Mouse (Mus musculus) spleen, adult 2 months (tissue): ENCODE measurements around the gene Ttc27. TPM values are rescaled to one million over a fixed set of nuclear protein-coding genes. Genes with fewer than 3 reads are reported as not detected.

Source experiments
- DNase-seq, 2 experiments: peaks; one replicate each; pipeline versions ENCODE4 v3.0.0 to v3.0.0-alpha.2; 2012 to 2021; ENCODE audit warnings: low spot score in 2 of 2, low read depth in 1 of 2
- H3K27ac ChIP-seq: fragments of 200-500 bp; 2 replicates; pipeline ENCODE4 v1.5.1; 2012; ENCODE audit warnings: low read length, inconsistent platforms; ENCODE audit not compliant: insufficient read depth
- H3K27me3 ChIP-seq: fragments of 200-500 bp; 2 replicates; pipeline ENCODE4 v1.6.1; 2012; ENCODE audit warnings: mild to moderate bottlenecking, moderate library complexity, low read length, inconsistent platforms; ENCODE audit not compliant: control insufficient read depth, insufficient read depth
- H3K36me3 ChIP-seq: fragments of 200-500 bp; 2 replicates; pipeline ENCODE4 v1.6.1; 2012; ENCODE audit warnings: mild to moderate bottlenecking, low read length, inconsistent platforms; ENCODE audit not compliant: control insufficient read depth, insufficient read depth
- H3K4me1 ChIP-seq: fragments of 200-500 bp; 2 replicates; pipeline ENCODE4 v1.6.1; 2011; ENCODE audit warnings: inconsistent platforms; ENCODE audit not compliant: control insufficient read depth, insufficient read depth, insufficient read length
- H3K4me3 ChIP-seq: fragments of 200-500 bp; 2 replicates; pipeline ENCODE4 v1.5.1; 2011; ENCODE audit warnings: mild to moderate bottlenecking, inconsistent platforms; ENCODE audit not compliant: insufficient read depth, insufficient read length; ENCODE audit errors: extremely low read depth
- CTCF ChIP-seq: fragments of 200-500 bp; IDR thresholded peaks from 2 replicates; pipeline ENCODE4 v1.5.1; 2011; ENCODE audit warnings: mild to moderate bottlenecking, inconsistent platforms; ENCODE audit not compliant: insufficient read depth, insufficient read length, insufficient replicate concordance; ENCODE audit errors: extremely low read depth
- POLR2A ChIP-seq: fragments of 200-500 bp; IDR thresholded peaks from 2 replicates; pipeline ENCODE4 v1.6.1; 2011; ENCODE audit warnings: low read depth, low read length, inconsistent platforms
- WGBS: fragments of 180-500 bp; shearing (Covaris S2); methylation state at CpG from one replicate; pipeline ENCODE4 v1.1.7; 2018; 5-methylcytosine and 5-hydroxymethylcytosine counted together
- polyA plus RNA-seq: library from polyadenylated mRNA; depleted of rRNA; stranded (reverse); fragments of >200 nt; gene quantifications from 2 replicates; pipeline ENCODE4 v1.2.3, GENCODE M21; 2012

The Ttc27 gene
- polyA plus RNA-seq, 1 experiment: 2.4 TPM

DNA sequence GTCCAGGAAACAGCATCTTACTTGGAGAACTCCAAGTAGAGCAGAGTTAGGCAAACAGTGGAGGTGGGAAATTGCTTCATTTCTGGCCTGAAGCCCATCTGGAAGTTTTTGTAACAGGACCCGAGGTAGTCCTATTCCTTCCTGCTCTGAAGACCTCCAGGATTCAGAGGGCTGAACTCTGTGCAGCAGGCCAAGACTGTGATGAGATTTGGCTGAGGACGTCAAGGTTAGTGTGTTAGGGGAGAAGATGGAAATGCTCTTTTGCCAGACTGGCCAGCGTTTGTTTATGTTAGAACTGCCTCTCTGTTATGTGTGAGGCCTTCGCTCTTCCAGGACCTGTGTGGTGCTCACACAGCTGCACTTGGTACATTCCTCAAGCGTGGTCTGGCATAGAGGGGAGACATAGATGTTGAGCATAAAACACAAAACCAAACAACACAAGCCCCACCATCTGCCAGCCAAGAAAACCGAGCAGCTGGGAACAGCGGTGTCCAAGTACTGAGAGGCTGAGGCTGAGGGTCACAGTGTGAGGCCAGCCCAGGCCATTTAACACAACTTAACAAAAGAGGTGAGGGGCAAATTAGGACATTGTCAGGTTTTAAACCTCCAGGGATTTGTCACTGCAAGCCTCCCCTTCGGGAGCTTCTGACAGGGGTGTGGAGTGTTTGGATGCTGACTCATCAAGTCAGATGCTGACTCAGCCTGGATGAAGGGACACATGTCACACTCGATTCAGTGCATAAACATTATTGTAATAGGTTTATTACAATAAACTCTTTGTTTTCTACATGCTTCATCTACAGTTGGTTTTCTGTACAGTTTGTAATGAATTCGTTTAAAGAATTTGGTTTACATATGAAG, 128.7 kb downstream of the Ttc27 start:
- Histone ChIP-seq H3K27ac (no peak overlapping the region), H3K4me1 (no peaks in the 10 kb centered on the region), H3K27me3 (no peaks in the 10 kb centered on the region), H3K36me3 (no peaks in the 10 kb centered on the region), H3K4me3 (no peak overlapping the region)
- TF ChIP-seq CTCF: no peak
- TF ChIP-seq POLR2A: no peak
- no peak for DNase-seq
- 87% methylated on average over 10 of the region's 10 CpGs for WGBS

DNA sequence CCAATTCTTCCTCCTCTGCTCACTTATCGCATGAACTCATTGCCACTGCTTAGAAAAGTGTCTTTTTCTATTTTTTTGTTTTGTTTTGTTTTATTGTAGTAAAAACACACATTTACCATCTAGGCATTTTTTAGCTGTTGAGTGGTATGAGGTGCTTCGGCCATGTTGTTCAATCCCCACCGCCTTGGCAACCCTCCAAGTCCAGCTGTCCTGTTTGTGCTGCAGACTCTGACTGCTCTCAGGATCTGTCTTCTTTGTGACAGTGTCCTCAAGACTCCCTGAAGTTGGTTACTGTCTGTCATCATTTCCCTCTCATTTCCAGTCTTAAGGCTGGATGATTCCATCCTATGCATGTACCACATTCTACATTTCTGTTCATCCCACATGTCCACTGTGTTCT, 132.7 kb downstream of the Ttc27 start:
- DNase-seq: no peak
- Histone ChIP-seq H3K4me1 (no peaks in the 10 kb centered on the region), H3K27ac (no peak overlapping the region), H3K27me3 (no peaks in the 10 kb centered on the region), H3K4me3 (no peak overlapping the region), H3K36me3 (no peaks in the 10 kb centered on the region)
- WGBS: 96% methylated on average over 3 of the region's 3 CpGs
- TF ChIP-seq POLR2A (no peak), CTCF (no peak)

DNA sequence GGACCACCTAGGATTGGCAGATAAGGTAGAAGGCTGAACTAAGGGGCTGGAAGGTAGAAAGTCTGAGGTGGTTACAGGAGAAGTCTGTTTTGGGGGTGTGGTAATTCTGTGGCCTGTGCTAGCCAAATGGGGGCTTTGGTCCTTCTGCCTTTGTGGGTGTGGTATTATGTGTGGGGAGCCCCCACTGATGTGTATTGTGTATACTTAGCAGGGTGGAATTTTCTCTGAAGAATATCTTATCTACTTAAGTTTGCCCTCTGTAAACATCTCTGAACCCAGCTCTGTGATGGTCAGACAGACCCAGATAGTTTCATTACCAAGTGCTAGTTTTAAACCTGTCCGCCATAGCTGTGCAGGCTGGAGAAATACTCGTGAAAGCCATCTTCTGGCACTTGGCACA, 141.8 kb downstream of the Ttc27 start:
- Histone ChIP-seq H3K27me3 (no peaks in the 10 kb centered on the region), H3K4me1 (no peaks in the 10 kb centered on the region), H3K27ac (no peak overlapping the region), H3K4me3 (no peak overlapping the region), H3K36me3 (peaks cover 10% of the 10 kb centered on the region)
- no peak for DNase-seq
- WGBS: 93% methylated on average over 2 of the region's 2 CpGs
- TF ChIP-seq POLR2A (no peak), CTCF (no peak)

DNA sequence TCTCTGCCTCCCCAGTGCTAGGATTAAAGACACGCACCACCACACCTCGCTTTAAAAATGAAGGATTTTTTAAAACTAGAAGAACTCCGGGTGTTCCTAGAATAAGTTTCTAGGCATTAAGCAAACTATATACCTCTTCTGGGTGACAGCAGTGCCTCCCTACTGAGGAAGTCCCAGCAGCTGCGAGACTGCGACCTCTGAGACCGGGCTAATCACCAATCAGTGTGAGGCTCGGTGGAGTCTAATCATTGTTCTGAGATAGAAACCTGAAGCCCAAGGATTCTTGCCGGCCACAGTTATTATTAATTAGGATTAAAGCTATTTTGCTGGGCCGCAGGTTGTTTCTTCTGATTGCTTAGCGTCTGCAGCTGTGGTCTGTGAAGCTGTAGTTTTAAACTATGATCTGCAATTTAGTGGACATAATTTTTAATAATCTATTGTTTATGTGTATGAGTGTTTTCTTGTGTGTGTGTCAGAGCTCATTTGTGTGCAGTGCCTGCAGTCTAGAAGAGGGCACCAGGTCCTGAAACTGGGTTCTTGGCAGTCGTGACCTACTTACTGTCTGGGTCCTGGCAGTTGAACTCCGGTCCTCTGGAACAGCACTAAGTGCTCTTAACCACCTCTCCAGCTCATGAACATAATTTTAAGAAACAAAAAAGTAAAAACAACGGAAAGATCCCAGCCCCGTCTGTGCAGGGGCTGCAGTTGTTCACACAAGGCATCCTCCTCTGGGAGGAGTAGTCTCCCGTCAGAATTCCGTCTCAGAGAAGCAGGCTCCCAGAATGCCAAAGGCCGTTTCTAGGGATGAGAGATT, 142.9 kb downstream of the Ttc27 start:
- Histone ChIP-seq H3K27me3 (no peaks in the 10 kb centered on the region), H3K4me1 (no peaks in the 10 kb centered on the region), H3K36me3 (peaks cover 10% of the 10 kb centered on the region), H3K4me3 (no peak overlapping the region), H3K27ac (no peak overlapping the region)
- no peak for DNase-seq
- TF ChIP-seq CTCF (no peak), POLR2A (no peak)
- 89% methylated on average over 17 of the region's 17 CpGs for WGBS

DNA sequence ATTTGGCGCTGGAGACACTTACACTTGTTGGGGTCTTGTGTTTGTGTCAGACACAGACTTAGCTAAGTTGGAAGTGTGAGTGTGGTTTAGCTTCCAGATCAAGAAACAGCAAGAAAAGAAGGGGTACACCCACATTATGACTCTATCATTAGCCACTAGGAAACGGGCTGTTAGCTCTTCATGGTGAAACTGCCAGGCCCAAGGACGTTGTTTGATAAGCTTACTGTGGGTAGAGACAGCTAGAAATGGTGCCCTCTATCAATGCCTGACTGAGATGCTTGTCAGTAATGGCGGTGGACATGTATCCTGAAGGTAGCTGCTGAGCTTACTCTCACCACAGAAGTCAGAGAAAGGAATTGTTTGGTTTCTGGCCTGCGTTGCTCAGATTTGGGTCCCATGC, 146.3 kb downstream of the Ttc27 start:
- Histone ChIP-seq H3K4me3 (no peak overlapping the region), H3K27ac (no peak overlapping the region), H3K4me1 (no peaks in the 10 kb centered on the region), H3K36me3 (peaks cover 9% of the 10 kb centered on the region), H3K27me3 (no peaks in the 10 kb centered on the region)
- no peak for DNase-seq
- WGBS: 84% methylated on average over 5 of the region's 5 CpGs
- TF ChIP-seq POLR2A (no peak), CTCF (no peak)

DNA sequence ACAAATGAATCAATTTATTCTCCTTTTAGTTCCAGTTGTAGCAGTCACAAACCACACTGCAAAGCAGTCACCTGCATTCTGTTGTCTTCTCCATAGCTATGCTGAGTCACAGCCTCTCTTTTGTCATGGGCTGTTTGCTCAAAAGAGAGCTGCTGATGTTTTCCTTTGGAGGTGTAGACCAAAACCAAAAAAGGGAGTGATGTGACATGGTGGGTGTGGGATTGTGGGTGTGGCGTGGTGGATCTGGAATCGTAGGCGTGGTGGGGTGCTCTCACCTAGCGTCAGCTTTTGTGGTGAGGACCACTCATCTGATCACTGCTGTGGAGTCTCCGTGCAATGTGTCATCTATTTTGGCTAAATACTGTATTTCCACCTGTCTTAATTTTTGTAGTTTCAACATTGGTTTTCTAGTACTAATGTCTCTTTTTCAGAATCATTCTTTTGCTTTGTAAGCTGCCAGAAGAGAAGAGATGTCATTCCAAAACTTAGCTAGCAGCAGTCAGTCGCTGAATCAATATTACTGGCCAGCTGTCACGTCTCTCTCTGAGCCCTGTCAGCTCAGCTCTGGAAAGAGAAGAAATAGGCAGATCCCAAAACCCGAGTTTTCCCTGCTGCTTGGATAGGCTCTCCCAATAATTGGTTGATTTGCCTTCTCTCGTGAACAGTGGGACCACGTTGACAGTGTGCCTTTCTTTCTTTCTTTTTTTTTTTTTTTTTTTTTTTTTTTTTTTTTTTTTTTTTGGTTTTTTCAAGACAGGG, 147.4 kb downstream of the Ttc27 start:
- Histone ChIP-seq H3K27me3 (no peaks in the 10 kb centered on the region), H3K27ac (no peak overlapping the region), H3K36me3 (peaks cover 9% of the 10 kb centered on the region), H3K4me1 (no peaks in the 10 kb centered on the region), H3K4me3 (no peak overlapping the region)
- TF ChIP-seq POLR2A: no peak
- TF ChIP-seq CTCF: no peak
- WGBS: 88% methylated on average over 10 of the region's 10 CpGs
- DNase-seq: no peak
